Comparison of ENCODE assay signal across 13 mouse cellular contexts in the genomic region with DNA sequence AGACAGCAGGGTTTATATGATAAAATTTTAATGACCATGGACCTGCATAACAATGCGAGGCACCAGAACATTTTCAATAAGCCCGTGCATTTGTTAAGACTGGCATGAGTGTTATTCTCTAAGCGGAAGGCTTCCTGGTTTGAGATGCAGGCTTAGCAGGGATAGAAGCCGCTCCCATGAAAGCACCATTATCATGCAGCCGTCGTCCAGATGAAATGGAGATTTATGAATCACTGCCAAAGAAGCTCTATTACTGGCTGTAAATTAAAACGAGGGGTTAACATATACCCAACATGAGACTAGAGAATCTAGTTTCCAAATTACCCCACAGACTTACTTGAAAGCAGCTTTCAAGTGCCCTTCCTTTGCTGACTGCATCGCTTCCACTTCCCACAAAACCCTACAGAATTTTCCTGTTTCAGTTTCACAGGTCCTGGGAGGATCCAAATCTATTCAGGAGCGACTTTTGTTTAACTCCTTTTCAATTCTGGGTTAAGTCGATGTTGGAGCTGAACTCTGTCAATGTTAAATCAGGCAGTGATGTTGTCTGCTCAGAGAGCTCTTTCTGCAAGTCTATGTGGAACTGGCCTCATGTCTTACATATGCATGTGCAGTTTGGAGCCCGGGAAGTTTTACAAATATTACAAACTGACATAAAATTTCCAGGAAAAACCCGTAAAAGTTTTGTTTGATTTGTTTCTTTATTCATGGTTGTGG.
DNase-seq lines count a peak whose midpoint lies in the region; ATAC-seq and TF ChIP-seq lines count a peak whose summit lies in the region.
"Had no signal": no experiment of that assay in that cellular context is flagged by ENCODE, and none has a peak within 500 bp of the region (broad histone marks: within the 10 kb centered on the region; RNA-seq: fewer than 3 reads in every experiment).

No protein-coding gene starts in this region.

- no peak overlapping the region for H3K27ac ChIP-seq in liver, adult 2 months (replicated peaks; ENCODE audit: insufficient read depth, low read depth, low read length)
- no peak overlapping the region for H3K27ac ChIP-seq in liver, embryonic 12.5 days
- no peak overlapping the region for H3K27ac ChIP-seq in stomach, embryonic 15.5 days
- H3K27ac ChIP-seq: kidney, postnatal 0 days; limb, embryonic 13.5 days had no signal

- no peaks in the 10 kb centered on the region for H3K36me3 ChIP-seq in liver, adult 2 months (ENCODE audit: control insufficient read depth, insufficient read depth, low read length)
- H3K36me3 ChIP-seq in liver, embryonic 12.5 days, result no peaks in the 10 kb centered on the region
- no peaks in the 10 kb centered on the region for H3K36me3 ChIP-seq in stomach, embryonic 15.5 days
- H3K36me3 ChIP-seq: limb, embryonic 13.5 days had no signal

- ATAC-seq in liver, embryonic 12.5 days, result no peak
- ATAC-seq in stomach, embryonic 15.5 days (ENCODE audit: insufficient read depth, low FRiP score, low read depth), result no peak

- no peak overlapping the region for H3K4me2 ChIP-seq in liver, embryonic 12.5 days
- 0 out of 2 replicates have a peak overlapping the region, but pooled peaks have one; percentile 16 for H3K4me2 ChIP-seq in stomach, embryonic 15.5 days
- H3K4me2 ChIP-seq: limb, embryonic 13.5 days had no signal

- TF ChIP-seq CTCF in liver, adult 2 months (IDR thresholded peaks at IDR 0.05; ENCODE audit: low read depth, low read length), result no peak

- peak; percentile 23 for DNase-seq in cerebellum, adult 8-10 months
- DNase-seq in cerebellum, adult 9-11 months, result no peak
- peak; percentile 4 for DNase-seq in liver, adult 2 months (ENCODE audit: extremely low read depth, low read depth, low spot score)
- DNase-seq in layer of hippocampus, postnatal 14 days (ENCODE audit: low spot score in 2 of 2), result peak; percentile 31 to 36
- DNase-seq in heart, postnatal 4 days, result no peak
- no peak for DNase-seq in gastrocnemius, adult 8-10 months (ENCODE audit: low spot score in 2 of 2)
- DNase-seq: adrenal gland, postnatal 10 days; gastrocnemius, postnatal 14 days; lung, postnatal 10 days had no signal

- WGBS in liver, adult 2 months, result 62% methylated on average over 12 of the region's 12 CpGs
- WGBS in liver, embryonic 12.5 days (ENCODE audit: insufficient replicate concordance), result 56% methylated on average over 12 of the region's 12 CpGs
- WGBS in stomach, embryonic 15.5 days, result 46% methylated on average over 12 of the region's 12 CpGs

- no peaks in the 10 kb centered on the region for H3K79me2 ChIP-seq in liver, adult 2 months (ENCODE audit: control insufficient read depth, insufficient read depth, low read length)

- TF ChIP-seq POLR2A in liver, adult 2 months (IDR thresholded peaks at IDR 0.05; ENCODE audit: extremely low read depth, insufficient read depth, low read length), result no peak

- no peak overlapping the region for H3K4me3 ChIP-seq in liver, adult 2 months (ENCODE audit: insufficient read depth, low read depth, low read length)
- no peak overlapping the region for H3K4me3 ChIP-seq in liver, embryonic 12.5 days
- no peak overlapping the region for H3K4me3 ChIP-seq in stomach, embryonic 15.5 days (replicated peaks)
- H3K4me3 ChIP-seq: limb, embryonic 13.5 days had no signal

- no peaks in the 10 kb centered on the region for H3K9me3 ChIP-seq in liver, embryonic 12.5 days (replicated peaks)
- H3K9me3 ChIP-seq in stomach, embryonic 15.5 days, result no peaks in the 10 kb centered on the region
- H3K9me3 ChIP-seq: limb, embryonic 13.5 days had no signal

- no peak overlapping the region for H3K9ac ChIP-seq in liver, adult 2 months (ENCODE audit: low read depth, low read length)
- H3K9ac ChIP-seq in liver, embryonic 12.5 days, result no peak overlapping the region
- no peak overlapping the region for H3K9ac ChIP-seq in stomach, embryonic 15.5 days
- H3K9ac ChIP-seq: limb, embryonic 13.5 days had no signal

- no peaks in the 10 kb centered on the region for H3K27me3 ChIP-seq in liver, adult 2 months (ENCODE audit: control insufficient read depth, insufficient read depth, low read length)
- no peaks in the 10 kb centered on the region for H3K27me3 ChIP-seq in liver, embryonic 12.5 days (replicated peaks)
- no peaks in the 10 kb centered on the region for H3K27me3 ChIP-seq in stomach, embryonic 15.5 days (replicated peaks)
- H3K27me3 ChIP-seq: limb, embryonic 13.5 days had no signal

- H3K4me1 ChIP-seq in liver, adult 2 months (ENCODE audit: control insufficient read depth, insufficient read depth, low read length), result peaks cover 2% of the 10 kb centered on the region; the same call in 1 of the 2 replicates
- H3K4me1 ChIP-seq in liver, embryonic 12.5 days, result no peaks in the 10 kb centered on the region
- H3K4me1 ChIP-seq in stomach, embryonic 15.5 days, result no peaks in the 10 kb centered on the region

Comparison
In these comparisons a context has a peak if more than half of its experiments do, and no peak if none do; other contexts are left out.
1. DNase-seq: peak in cerebellum, adult 8-10 months (single experiment), liver, adult 2 months (single experiment) and layer of hippocampus, postnatal 14 days (2 of 2); none in cerebellum, adult 9-11 months (single experiment), heart, postnatal 4 days (single experiment) and gastrocnemius, adult 8-10 months (0 of 2).